Mouse (Mus musculus): ENCODE results near the gene Ffar1. TPM values are rescaled to one million over a fixed set of nuclear protein-coding genes. Genes with fewer than 3 reads are reported as not detected.

Gene Ffar1
- polyA plus RNA-seq, 1 experiment, result not detected

- TF ChIP-seq CEBPB (IDR thresholded peaks at IDR 0.05; ENCODE audit: low read depth) (no peak), MAX (IDR thresholded peaks at IDR 0.05) (no peak), USF1 (IDR thresholded peaks at IDR 0.05; ENCODE audit: low read depth) (no peak), CTCF (IDR thresholded peaks at IDR 0.05; ENCODE audit: control insufficient read depth, insufficient read depth, insufficient read length) (no peak), MYOG (IDR thresholded peaks at IDR 0.05; ENCODE audit: control insufficient read depth, extremely low read depth, insufficient read length) (no peak), MYOD1 (IDR thresholded peaks at IDR 0.05; ENCODE audit: control insufficient read depth, insufficient read length, low read depth) (no peak), FOSL1 (IDR thresholded peaks at IDR 0.05; ENCODE audit: insufficient read depth, low read length, poor library complexity, severe bottlenecking) (no peak)
- Histone ChIP-seq H3K79me3 (ENCODE audit: low read depth) (no peaks in the 10 kb centered on the region), H3K27me3 (ENCODE audit: control insufficient read depth, insufficient read depth, insufficient read length) (no peaks in the 10 kb centered on the region), H3ac (ENCODE audit: control insufficient read depth, insufficient read length, low read depth) (no peak overlapping the region), H3K79me2 (ENCODE audit: control insufficient read depth, insufficient read depth) (no peaks in the 10 kb centered on the region), H3K36me3 (ENCODE audit: control insufficient read depth, insufficient read depth) (no peaks in the 10 kb centered on the region), H3K4me3 (ENCODE audit: insufficient read depth, poor library complexity, severe bottlenecking) (no peak overlapping the region)
Observed at GRCm38 (mm10) chr7:30847934-30848333, 13.4 kb downstream of the Ffar1 start.

GRCm38 (mm10) chr7:30847386-30847785, 14.0 kb downstream of the Ffar1 start:
- H3ac ChIP-seq (ENCODE audit: control insufficient read depth, insufficient read length, low read depth), result no peak overlapping the region
- no peaks in the 10 kb centered on the region for H3K79me2 ChIP-seq (ENCODE audit: control insufficient read depth, insufficient read depth)
- H3K79me3 ChIP-seq (ENCODE audit: low read depth), result no peaks in the 10 kb centered on the region
- H3K27me3 ChIP-seq (ENCODE audit: control insufficient read depth, insufficient read depth, insufficient read length), result no peaks in the 10 kb centered on the region
- no peaks in the 10 kb centered on the region for H3K36me3 ChIP-seq (ENCODE audit: control insufficient read depth, insufficient read depth)
- no peak overlapping the region for H3K4me3 ChIP-seq (ENCODE audit: insufficient read depth, poor library complexity, severe bottlenecking)
- TF ChIP-seq CTCF (IDR thresholded peaks at IDR 0.05; ENCODE audit: control insufficient read depth, insufficient read depth, insufficient read length) (no peak), MYOG (IDR thresholded peaks at IDR 0.05; ENCODE audit: control insufficient read depth, extremely low read depth, insufficient read length) (no peak), CEBPB (IDR thresholded peaks at IDR 0.05; ENCODE audit: low read depth) (no peak), MAX (IDR thresholded peaks at IDR 0.05) (no peak), MYOD1 (IDR thresholded peaks at IDR 0.05; ENCODE audit: control insufficient read depth, insufficient read length, low read depth) (no peak), FOSL1 (IDR thresholded peaks at IDR 0.05; ENCODE audit: insufficient read depth, low read length, poor library complexity, severe bottlenecking) (no peak), USF1 (IDR thresholded peaks at IDR 0.05; ENCODE audit: low read depth) (no peak)

GRCm38 (mm10) chr7:30846505-30847053, 14.8 kb downstream of the Ffar1 start:
- H3K36me3 ChIP-seq (ENCODE audit: control insufficient read depth, insufficient read depth), result no peaks in the 10 kb centered on the region

GRCm38 (mm10) chr7:30844676-30845297, 16.6 kb downstream of the Ffar1 start:
- Histone ChIP-seq H3K79me2 (ENCODE audit: control insufficient read depth, insufficient read depth) (no peaks in the 10 kb centered on the region), H3K79me3 (ENCODE audit: low read depth) (no peaks in the 10 kb centered on the region), H3K4me3 (ENCODE audit: insufficient read depth, poor library complexity, severe bottlenecking) (no peak overlapping the region), H3ac (ENCODE audit: control insufficient read depth, insufficient read length, low read depth) (no peak overlapping the region), H3K36me3 (ENCODE audit: control insufficient read depth, insufficient read depth) (no peaks in the 10 kb centered on the region), H3K27me3 (ENCODE audit: control insufficient read depth, insufficient read depth, insufficient read length) (peaks cover 5% of the 10 kb centered on the region)
- no peak for TF ChIP-seq CTCF (IDR thresholded peaks at IDR 0.05; ENCODE audit: control insufficient read depth, insufficient read depth, insufficient read length)
- no peak for TF ChIP-seq CEBPB (IDR thresholded peaks at IDR 0.05; ENCODE audit: low read depth)
- TF ChIP-seq MYOD1 (IDR thresholded peaks at IDR 0.05; ENCODE audit: control insufficient read depth, insufficient read length, low read depth), result no peak
- no peak for TF ChIP-seq MAX (IDR thresholded peaks at IDR 0.05)
- no peak for TF ChIP-seq FOSL1 (IDR thresholded peaks at IDR 0.05; ENCODE audit: insufficient read depth, low read length, poor library complexity, severe bottlenecking)
- no peak for TF ChIP-seq MYOG (IDR thresholded peaks at IDR 0.05; ENCODE audit: control insufficient read depth, extremely low read depth, insufficient read length)

More at GRCm38 (mm10) chr7:30846505-30847053, 14.8 kb downstream of the Ffar1 start:
- H3K79me3 ChIP-seq (ENCODE audit: low read depth), result no peaks in the 10 kb centered on the region
- TF ChIP-seq CEBPB (IDR thresholded peaks at IDR 0.05; ENCODE audit: low read depth), result no peak
- no peak for TF ChIP-seq MAX (IDR thresholded peaks at IDR 0.05)
- TF ChIP-seq MYOG (IDR thresholded peaks at IDR 0.05; ENCODE audit: control insufficient read depth, extremely low read depth, insufficient read length), result no peak
- TF ChIP-seq MYOD1 (IDR thresholded peaks at IDR 0.05; ENCODE audit: control insufficient read depth, insufficient read length, low read depth), result no peak
- no peak for TF ChIP-seq FOSL1 (IDR thresholded peaks at IDR 0.05; ENCODE audit: insufficient read depth, low read length, poor library complexity, severe bottlenecking)
- no peak for TF ChIP-seq CTCF (IDR thresholded peaks at IDR 0.05; ENCODE audit: control insufficient read depth, insufficient read depth, insufficient read length)
- TF ChIP-seq USF1 (IDR thresholded peaks at IDR 0.05; ENCODE audit: low read depth), result no peak
- H3K79me2 ChIP-seq (ENCODE audit: control insufficient read depth, insufficient read depth), result no peaks in the 10 kb centered on the region
- peaks cover 2% of the 10 kb centered on the region for H3K27me3 ChIP-seq (ENCODE audit: control insufficient read depth, insufficient read depth, insufficient read length)
- H3K4me3 ChIP-seq (ENCODE audit: insufficient read depth, poor library complexity, severe bottlenecking), result no peak overlapping the region
- no peak overlapping the region for H3ac ChIP-seq (ENCODE audit: control insufficient read depth, insufficient read length, low read depth)

- H3K36me3 ChIP-seq (ENCODE audit: control insufficient read depth, insufficient read depth), result no peaks in the 10 kb centered on the region
- no peaks in the 10 kb centered on the region for H3K79me3 ChIP-seq (ENCODE audit: low read depth)
- H3K27me3 ChIP-seq (ENCODE audit: control insufficient read depth, insufficient read depth, insufficient read length), result peaks cover 10% of the 10 kb centered on the region
- no peak overlapping the region for H3K4me3 ChIP-seq (ENCODE audit: insufficient read depth, poor library complexity, severe bottlenecking)
- no peak overlapping the region for H3ac ChIP-seq (ENCODE audit: control insufficient read depth, insufficient read length, low read depth)
- no peaks in the 10 kb centered on the region for H3K79me2 ChIP-seq (ENCODE audit: control insufficient read depth, insufficient read depth)
- TF ChIP-seq MYOD1 (IDR thresholded peaks at IDR 0.05; ENCODE audit: control insufficient read depth, insufficient read length, low read depth), result no peak
- TF ChIP-seq MYOG (IDR thresholded peaks at IDR 0.05; ENCODE audit: control insufficient read depth, extremely low read depth, insufficient read length), result no peak
- TF ChIP-seq CTCF (IDR thresholded peaks at IDR 0.05; ENCODE audit: control insufficient read depth, insufficient read depth, insufficient read length), result no peak
Observed at GRCm38 (mm10) chr7:30842092-30842491, 19.3 kb downstream of the Ffar1 start.

Measured in C2C12 (cell line).